Mouse (Mus musculus): ENCODE results near the gene Eif2ak4.

Eif2ak4 gene

DNA sequence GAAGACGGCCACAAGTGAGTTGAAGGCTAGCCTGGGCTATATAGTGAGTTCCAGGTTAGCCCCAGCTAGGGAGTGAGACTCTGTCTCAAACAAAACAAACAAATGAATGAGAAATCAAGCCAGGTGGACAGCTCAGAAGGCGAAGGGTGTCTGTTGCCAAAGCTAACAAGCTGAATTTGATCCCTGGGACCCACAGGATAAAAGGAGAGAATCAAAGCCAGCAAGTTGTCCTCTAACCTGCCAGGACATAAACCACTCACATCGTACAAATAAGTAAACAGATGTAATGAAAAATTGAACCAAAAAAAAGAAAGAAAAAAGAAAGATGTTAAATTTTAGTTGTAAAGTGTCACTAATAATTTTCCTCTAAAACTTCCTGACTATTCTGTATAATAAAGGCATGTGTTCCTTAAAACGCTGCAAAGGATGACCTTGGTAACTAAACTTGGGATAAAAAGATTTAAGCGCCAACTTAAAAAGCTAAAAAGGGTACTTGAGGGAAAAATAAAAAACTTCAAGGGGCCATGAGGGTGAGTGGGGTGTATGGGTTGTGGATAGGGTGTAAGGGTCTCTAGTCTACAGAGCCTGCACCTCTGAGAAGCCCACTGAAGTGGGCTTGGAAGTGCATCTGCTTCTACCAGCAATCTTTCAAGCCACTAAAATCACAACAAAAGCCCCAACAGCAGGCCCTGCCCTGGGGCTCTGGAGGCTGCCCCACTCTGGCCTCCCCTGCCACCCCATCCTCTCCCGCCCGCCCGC is 121.4 kb downstream of the Eif2ak4 start:
- DNase-seq (ENCODE audit: low spot score) = no peak

DNA sequence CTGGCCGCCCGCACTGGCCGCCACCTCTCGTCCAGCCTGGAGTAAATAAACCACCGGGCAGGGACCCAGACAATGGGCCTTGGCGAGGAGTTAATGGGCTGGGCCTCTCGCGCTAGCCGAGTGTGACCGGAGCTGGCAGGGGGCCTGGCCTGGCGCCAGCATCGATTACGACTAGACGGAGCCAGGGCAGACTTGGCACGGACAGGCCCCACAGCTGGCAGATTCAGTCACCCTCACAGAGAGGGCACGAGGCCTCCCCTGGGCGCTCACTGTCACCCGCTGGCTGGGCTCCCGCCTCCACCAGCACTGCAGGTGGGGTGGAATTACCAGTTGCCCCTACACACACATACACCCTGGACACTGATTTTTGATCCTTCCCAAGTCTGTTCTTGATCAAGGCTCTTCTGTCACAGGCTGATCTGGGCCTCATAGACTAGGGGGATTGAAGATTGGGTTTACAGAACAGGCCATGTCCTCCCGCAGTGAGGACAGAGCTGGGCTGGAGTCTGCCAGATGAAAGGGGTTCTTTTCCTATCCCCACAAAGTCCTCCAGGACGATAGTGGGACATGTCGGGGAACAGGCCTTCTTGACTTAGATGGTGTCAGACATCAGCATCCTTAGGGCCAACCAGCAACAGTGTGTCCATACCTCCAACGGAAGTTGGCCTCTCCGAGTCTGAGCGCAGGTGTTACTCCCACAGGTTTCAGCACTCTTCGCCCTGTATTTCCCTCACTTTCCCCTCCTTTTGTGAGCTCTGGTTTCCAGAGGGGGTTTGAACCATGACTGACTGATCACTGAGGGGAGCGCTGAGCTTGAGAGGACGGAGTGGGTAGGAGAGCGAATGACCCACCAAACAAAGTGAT is 122.3 kb downstream of the Eif2ak4 start:
- peak; percentile 61 for DNase-seq (ENCODE audit: low spot score)

- no peak for DNase-seq (ENCODE audit: low spot score)
Measured at GRCm38 (mm10) chr2:118511779-118512417, 123.5 kb downstream of the Eif2ak4 start.

DNA sequence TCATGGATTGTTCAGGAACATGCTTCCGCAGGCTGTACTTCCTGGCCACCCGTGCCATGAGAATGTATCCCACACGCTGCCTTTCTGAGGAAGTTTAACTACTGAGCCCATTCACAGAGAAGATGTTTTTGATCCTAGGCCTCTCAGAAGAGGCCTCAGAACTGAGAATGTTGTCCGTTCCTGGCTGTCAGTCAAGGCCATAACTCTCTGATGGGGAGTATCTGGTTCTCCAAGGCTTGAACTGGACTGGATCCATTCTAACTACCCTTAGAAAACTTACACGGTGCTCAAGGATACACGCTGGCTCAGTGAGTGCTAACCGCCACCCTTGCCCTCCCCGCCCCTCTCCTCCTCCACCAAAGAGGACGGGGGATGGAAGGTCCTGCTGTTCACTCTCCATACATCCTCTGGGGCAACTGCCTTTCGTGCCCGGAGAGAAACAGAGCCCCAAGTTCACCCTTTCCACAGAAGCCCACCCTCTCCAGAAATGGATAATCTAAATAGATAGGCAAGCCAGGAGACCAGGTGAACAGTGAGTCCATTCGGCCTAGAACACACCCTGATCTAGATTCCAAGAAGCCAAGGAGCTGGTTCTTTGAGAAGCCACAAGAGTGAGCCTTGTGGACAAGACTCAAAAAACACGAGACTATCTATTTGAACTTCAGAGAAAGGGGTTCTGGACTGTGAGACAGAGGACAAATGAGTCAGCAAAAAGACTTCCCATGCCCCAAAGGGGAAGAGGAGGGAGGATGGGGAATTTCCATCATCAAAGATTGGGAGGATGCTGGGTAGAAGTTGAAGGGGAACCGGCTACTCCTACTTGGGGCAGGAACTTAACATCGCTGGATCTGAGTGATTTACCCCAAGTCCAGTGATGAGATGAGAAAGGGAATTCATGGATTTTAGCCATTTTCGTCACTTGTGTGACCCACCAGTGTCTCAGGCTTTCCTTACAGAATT is 124.3 kb downstream of the Eif2ak4 start:
- no peak for DNase-seq (ENCODE audit: low spot score)

DNA sequence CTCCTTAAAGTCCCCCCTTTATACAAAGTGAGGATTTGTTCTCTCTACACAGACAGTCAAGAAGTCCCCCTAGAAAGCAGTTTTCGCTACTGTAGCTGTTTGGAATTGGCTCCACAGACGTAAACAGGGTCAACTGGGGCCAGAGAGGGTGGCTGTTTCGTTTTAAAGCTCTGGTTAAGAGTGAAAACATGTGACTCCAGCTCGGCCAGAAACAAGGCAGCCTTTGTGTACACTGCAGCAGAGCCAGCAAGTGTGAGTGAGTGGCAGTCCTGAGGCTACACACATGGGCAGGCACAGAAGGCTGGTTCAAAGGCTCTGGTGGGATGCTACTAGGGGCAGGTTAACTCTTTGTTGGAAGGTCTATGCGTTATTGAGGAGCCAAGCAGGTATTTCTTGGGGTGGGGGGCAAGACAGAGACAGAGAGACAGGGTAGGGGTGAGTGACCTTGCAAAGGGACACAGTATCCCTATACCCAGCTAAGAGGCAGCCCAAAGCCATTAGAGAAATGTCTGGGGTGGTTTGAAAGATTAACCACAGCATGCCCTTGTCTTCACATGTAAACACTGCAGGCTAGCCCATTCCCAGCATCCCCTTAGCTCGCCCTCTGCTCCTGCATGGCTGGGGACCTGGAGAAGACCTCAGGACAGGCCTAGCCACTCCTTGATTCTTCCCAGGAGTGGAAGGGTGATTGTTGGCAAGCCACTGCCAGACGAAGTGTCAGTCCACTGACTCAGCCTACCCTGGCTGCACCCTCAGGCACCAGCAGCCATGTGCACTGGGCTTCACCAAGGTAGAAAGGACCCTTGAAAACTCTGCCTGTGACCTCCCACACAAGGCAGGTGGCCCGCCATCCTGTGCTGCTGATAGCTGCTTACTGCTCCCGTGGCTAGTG is 131.9 kb downstream of the Eif2ak4 start:
- DNase-seq (ENCODE audit: low spot score) = no peak

DNA sequence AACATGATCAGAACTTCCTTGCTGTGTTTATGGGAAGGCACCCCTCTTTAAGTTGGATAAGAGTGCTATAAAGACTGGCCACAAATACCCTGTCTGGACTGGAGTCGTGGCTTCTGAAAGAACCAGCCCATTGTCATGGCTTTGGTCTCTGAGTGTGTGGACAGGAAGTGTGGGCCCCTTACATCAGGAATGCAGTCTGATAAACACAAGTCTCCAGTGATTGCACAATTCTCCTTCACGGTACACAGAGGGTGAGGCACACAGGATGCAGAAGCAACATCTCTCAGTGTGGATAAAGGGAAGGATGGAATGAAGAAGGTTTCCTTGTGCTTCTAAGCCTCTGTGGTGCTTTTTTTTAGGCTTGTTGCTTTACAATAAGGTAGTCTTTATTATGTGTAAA is 133.8 kb downstream of the Eif2ak4 start:
- DNase-seq (ENCODE audit: low spot score) = no peak

DNA sequence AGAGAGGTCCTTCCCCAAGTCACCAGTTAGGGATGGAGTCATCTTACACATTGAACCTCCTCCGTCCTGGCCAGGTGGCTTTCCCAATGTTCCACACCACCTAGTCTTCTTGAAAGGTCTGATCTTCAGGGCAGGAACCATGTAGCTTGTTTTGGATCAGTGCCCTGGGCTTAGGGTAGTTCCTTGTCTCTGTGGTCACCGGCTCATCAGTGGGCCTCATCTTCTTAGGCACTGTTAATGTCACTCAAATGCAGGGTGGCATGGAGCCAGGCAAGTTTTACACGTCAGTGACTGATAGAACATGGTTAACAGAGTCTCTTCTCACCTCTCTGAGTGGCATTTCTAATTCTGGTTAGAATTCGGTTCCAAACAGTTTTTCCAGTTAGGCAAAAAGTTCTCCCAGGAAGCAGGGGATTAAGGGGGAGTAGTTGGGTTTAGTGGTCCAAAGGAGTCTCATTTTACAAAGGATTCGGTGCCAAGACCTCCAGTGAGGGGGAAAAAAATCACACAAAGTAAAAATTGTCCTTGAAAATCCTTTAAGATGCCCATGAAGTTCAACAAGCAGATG is 134.8 kb downstream of the Eif2ak4 start:
- DNase-seq (ENCODE audit: low spot score) = no peak

- DNase-seq (ENCODE audit: low spot score) = no peak
Measured at GRCm38 (mm10) chr2:118524811-118525210, 136.4 kb downstream of the Eif2ak4 start.
